Mouse (Mus musculus): ENCODE data around the gene Lcp2. TPM values are rescaled to one million over a fixed set of nuclear protein-coding genes. Genes with fewer than 3 reads are reported as not detected.

Lcp2 gene
- total RNA-seq (2018; cell fraction: chromatin; rRNA removed): 1,000 to 10,000 TPM in 1 of 26 experiments, 100 to 1,000 TPM in 25; 164 to 1,019 (median 482) TPM
- total RNA-seq (2018; cell fraction: cytosol; rRNA removed): 100 to 1,000 TPM in 18 of 26 experiments, 10 to 100 TPM in 8; 66.7 to 415 (median 156) TPM
- total RNA-seq (2018; cell fraction: nucleus; rRNA removed): 100 to 1,000 TPM; 109 to 703 (median 344) TPM
- polyA plus RNA-seq (2018): 82.2 to 128 TPM (median 93.6 TPM) in 3 replicates

DNA sequence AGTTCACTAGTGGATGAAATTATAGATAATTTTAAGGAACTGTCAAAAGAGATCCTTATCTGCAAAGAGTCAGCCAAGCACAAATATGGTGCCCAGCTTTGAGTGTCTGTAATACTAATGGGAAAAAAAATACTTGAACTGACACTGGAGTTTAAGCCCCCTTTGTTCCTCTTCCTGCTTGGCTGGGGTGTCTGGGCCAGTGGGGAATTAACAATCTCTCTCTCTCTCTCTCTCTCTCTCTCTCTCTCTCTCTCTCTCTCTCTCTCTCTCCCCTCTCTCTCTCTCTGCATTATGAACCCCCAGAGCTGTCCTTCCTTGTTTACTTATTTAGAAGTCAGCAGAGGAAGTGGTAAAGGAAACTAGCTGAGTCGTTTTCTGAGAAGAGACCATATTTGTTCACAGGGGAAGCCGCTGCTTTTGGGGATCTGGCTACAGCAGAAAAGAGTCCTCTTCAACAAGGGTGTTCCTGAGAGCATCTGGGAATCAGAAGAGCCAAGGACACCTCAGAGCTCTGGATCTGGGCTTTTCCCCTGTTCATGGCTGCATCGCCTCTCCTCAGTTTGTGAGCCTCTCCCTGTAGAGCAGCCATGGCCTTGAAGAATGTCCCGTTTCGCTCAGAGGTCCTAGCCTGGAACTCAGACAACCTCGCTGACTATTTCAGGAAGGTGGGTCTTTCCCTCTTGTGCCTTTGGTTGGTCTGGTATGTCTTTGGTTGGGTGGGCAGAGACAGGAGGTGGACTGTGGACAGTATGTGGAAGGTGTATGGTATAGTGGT lies at the start of gene Lcp2:
Gene Lcp2 (plus strand): TSS at position 154 of the 775 bp plus-strand sequence.
- H3K36me3 ChIP-seq (ENCODE audit: inconsistent target): peaks cover 11% of the 10 kb centered on the region
- H3K27ac ChIP-seq: peak within 1 kb of the TSS; percentile 96
- peaks cover 51% of the 10 kb centered on the region for H3K79me2 ChIP-seq (ENCODE audit: inconsistent target)
- 2% methylated on average over 5 of the region's 6 CpGs for WGBS (ENCODE audit: missing documents)
- peak within 1 kb of the TSS; percentile 81 for H3K4me3 ChIP-seq (ENCODE audit: inconsistent target)

- no peaks in the 10 kb centered on the region for H3K79me2 ChIP-seq (ENCODE audit: inconsistent target)
- no peak overlapping the region for H3K4me3 ChIP-seq (ENCODE audit: inconsistent target)
- H3K36me3 ChIP-seq (ENCODE audit: inconsistent target): no peaks in the 10 kb centered on the region
- 95% methylated on average over 10 of the region's 10 CpGs for WGBS (ENCODE audit: missing documents)
- H3K27ac ChIP-seq: no peak overlapping the region
Measured at GRCm38 (mm10) chr11:33998244-33998643, 48.5 kb upstream of the Lcp2 start.

DNA sequence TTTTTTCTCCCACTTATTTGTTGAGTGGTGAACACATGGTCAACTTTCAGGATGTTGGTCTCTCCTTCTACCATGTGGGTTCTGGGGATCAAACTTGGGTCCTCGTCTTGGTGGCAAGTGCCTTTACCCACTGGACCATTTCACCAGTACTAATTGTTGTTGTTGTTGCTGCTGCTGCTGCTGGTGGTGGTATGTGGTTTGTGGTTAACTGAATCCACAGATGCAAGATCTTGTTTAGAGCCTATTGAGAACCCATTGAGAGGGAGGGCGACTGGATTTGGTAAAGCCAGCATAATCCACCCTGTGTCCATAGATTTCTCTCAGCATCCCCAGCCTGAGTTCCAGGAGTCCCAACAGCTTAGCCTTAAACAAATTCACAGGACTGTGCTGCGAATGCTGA lies 46.3 kb upstream of the Lcp2 start:
- 55% methylated on average over 3 of the region's 3 CpGs for WGBS (ENCODE audit: missing documents)
- Histone ChIP-seq H3K27ac (no peak overlapping the region), H3K36me3 (ENCODE audit: inconsistent target) (no peaks in the 10 kb centered on the region), H3K79me2 (ENCODE audit: inconsistent target) (no peaks in the 10 kb centered on the region), H3K4me3 (ENCODE audit: inconsistent target) (no peak overlapping the region)

DNA sequence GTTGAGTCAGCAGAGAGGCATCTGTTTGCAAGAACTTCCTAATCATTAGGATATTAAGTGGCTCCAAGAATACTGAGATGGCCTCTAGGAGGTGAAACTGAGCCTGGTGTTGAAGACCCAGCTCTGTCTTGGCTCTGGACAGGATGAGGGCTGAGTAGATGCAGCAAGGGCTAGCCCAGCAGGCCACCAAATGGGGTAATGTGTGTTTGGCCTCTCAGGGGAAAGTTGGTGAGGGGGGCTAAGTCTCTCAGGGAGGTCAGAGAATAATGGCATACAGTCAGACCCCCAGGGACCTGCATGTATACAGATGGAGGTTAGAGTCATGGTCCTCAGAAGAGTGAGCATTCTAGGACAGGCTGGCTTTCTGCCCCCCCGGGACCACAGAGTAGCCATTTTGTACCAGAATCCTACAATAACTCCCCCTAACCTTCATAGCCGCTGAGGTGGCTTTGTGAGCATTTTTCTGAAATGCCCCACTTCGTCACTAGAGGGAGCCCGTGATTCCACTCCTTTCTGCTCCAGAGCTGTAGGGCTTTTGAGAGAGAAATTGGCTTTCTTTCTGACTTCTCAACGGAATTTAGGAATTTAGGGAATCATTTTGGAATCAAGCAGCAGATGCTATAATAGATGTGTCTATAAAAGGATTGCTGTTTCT lies 44.7 kb upstream of the Lcp2 start:
- Histone ChIP-seq H3K79me2 (ENCODE audit: inconsistent target) (no peaks in the 10 kb centered on the region), H3K4me3 (ENCODE audit: inconsistent target) (no peak overlapping the region), H3K36me3 (ENCODE audit: inconsistent target) (no peaks in the 10 kb centered on the region), H3K27ac (no peak overlapping the region)
- 0% methylated on average over 5 of the region's 5 CpGs for WGBS (ENCODE audit: missing documents)

- H3K27ac ChIP-seq: no peak overlapping the region
- H3K79me2 ChIP-seq (ENCODE audit: inconsistent target): no peaks in the 10 kb centered on the region
- 78% methylated on average over 5 of the region's 5 CpGs for WGBS (ENCODE audit: missing documents)
- H3K4me3 ChIP-seq (ENCODE audit: inconsistent target): no peak overlapping the region
- no peaks in the 10 kb centered on the region for H3K36me3 ChIP-seq (ENCODE audit: inconsistent target)
Measured at GRCm38 (mm10) chr11:34002593-34002965, 44.1 kb upstream of the Lcp2 start.

- Histone ChIP-seq H3K4me3 (ENCODE audit: inconsistent target) (no peak overlapping the region), H3K27ac (no peak overlapping the region), H3K36me3 (ENCODE audit: inconsistent target) (no peaks in the 10 kb centered on the region), H3K79me2 (ENCODE audit: inconsistent target) (no peaks in the 10 kb centered on the region)
- WGBS (ENCODE audit: missing documents): 73% methylated on average over 2 of the region's 2 CpGs
Measured at GRCm38 (mm10) chr11:34007616-34008015, 39.1 kb upstream of the Lcp2 start.

GRCm38 (mm10) chr11:34008214-34008613 lies 38.5 kb upstream of the Lcp2 start:
- Histone ChIP-seq H3K79me2 (ENCODE audit: inconsistent target) (no peaks in the 10 kb centered on the region), H3K36me3 (ENCODE audit: inconsistent target) (no peaks in the 10 kb centered on the region), H3K4me3 (ENCODE audit: inconsistent target) (no peak overlapping the region), H3K27ac (peak overlapping the region; percentile 88)
- WGBS (ENCODE audit: missing documents): 3% methylated on average over 11 of the region's 11 CpGs

- H3K4me3 ChIP-seq (ENCODE audit: inconsistent target): no peak overlapping the region
- peak overlapping the region; percentile 88 for H3K27ac ChIP-seq
- H3K79me2 ChIP-seq (ENCODE audit: inconsistent target): no peaks in the 10 kb centered on the region
- H3K36me3 ChIP-seq (ENCODE audit: inconsistent target): no peaks in the 10 kb centered on the region
- 4% methylated on average over 9 of the region's 9 CpGs for WGBS (ENCODE audit: missing documents)
Measured at GRCm38 (mm10) chr11:34008702-34009101, 38.0 kb upstream of the Lcp2 start.

GRCm38 (mm10) chr11:34009316-34010087 lies 37.2 kb upstream of the Lcp2 start:
- WGBS (ENCODE audit: missing documents): 37% methylated on average over 12 of the region's 12 CpGs
- Histone ChIP-seq H3K27ac (peak overlapping the region; percentile 87), H3K36me3 (ENCODE audit: inconsistent target) (no peaks in the 10 kb centered on the region), H3K79me2 (ENCODE audit: inconsistent target) (no peaks in the 10 kb centered on the region), H3K4me3 (ENCODE audit: inconsistent target) (no peak overlapping the region)

DNA sequence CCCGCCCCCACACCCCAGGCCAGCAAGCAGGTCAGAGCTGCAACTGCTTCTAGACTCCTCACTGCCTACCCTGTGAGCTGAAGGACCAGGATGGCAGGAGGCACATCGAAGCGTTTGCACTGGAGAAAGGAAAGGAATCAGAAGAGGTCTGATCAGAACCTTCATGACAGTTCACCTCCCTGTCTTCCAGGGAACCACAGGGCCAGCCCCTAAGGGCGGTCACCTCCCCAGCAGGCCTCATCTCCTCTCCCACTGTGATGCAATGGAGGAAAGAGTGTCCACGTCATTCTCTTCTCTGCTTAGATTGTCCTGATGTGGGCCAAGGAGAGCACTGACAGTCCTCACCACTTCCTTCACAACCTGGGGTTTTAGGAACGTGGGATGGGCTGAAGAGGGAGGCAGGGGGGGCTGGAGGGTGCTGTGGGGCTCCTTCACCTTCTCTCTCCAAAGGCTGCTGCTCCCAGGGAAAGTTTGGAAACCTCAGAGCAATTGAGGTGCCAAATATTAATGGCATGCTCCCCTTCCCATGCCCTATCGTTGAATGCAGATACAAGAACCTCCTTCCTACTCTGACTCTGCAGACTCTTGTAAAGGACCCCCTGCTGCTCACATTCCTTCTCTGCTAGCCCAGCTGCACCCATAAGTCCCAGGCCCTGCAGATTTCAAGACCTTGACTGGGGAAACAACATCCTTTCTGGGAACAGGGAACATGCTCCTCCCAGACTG lies 36.4 kb upstream of the Lcp2 start:
- Histone ChIP-seq H3K27ac (peak overlapping the region; percentile 87), H3K4me3 (ENCODE audit: inconsistent target) (no peak overlapping the region), H3K36me3 (ENCODE audit: inconsistent target) (no peaks in the 10 kb centered on the region), H3K79me2 (ENCODE audit: inconsistent target) (no peaks in the 10 kb centered on the region)
- 14% methylated on average over 6 of the region's 7 CpGs for WGBS (ENCODE audit: missing documents)

GRCm38 (mm10) chr11:34010859-34011172 lies 35.9 kb upstream of the Lcp2 start:
- H3K36me3 ChIP-seq (ENCODE audit: inconsistent target): no peaks in the 10 kb centered on the region
- 0% methylated on average over 4 of the region's 4 CpGs for WGBS (ENCODE audit: missing documents)
- H3K4me3 ChIP-seq (ENCODE audit: inconsistent target): no peak overlapping the region
- no peaks in the 10 kb centered on the region for H3K79me2 ChIP-seq (ENCODE audit: inconsistent target)
- peak overlapping the region; percentile 87 for H3K27ac ChIP-seq

GRCm38 (mm10) chr11:34012007-34012652 lies 34.6 kb upstream of the Lcp2 start:
- H3K4me3 ChIP-seq (ENCODE audit: inconsistent target): no peak overlapping the region
- H3K36me3 ChIP-seq (ENCODE audit: inconsistent target): no peaks in the 10 kb centered on the region
- H3K27ac ChIP-seq: peak overlapping the region; percentile 87
- WGBS (ENCODE audit: missing documents): 60% methylated on average over 6 of the region's 6 CpGs
- H3K79me2 ChIP-seq (ENCODE audit: inconsistent target): no peaks in the 10 kb centered on the region

GRCm38 (mm10) chr11:34025091-34025490 lies 21.6 kb upstream of the Lcp2 start:
- Histone ChIP-seq H3K79me2 (ENCODE audit: inconsistent target) (no peaks in the 10 kb centered on the region), H3K36me3 (ENCODE audit: inconsistent target) (no peaks in the 10 kb centered on the region), H3K4me3 (ENCODE audit: inconsistent target) (no peak overlapping the region), H3K27ac (peak overlapping the region; percentile 48)
- 14% methylated on average over 1 of the region's 1 CpGs for WGBS (ENCODE audit: missing documents)

GRCm38 (mm10) chr11:34029658-34030057 lies 17.1 kb upstream of the Lcp2 start:
- 93% methylated on average over 5 of the region's 5 CpGs for WGBS (ENCODE audit: missing documents)
- Histone ChIP-seq H3K36me3 (ENCODE audit: inconsistent target) (no peaks in the 10 kb centered on the region), H3K79me2 (ENCODE audit: inconsistent target) (no peaks in the 10 kb centered on the region), H3K27ac (no peak overlapping the region), H3K4me3 (ENCODE audit: inconsistent target) (no peak overlapping the region)

All from macrophage (primary cell).